Mouse (Mus musculus) lung, adult 2 months (tissue): ENCODE data around the gene Sgsm3. TPM values are rescaled to one million over a fixed set of nuclear protein-coding genes. Genes with fewer than 3 reads are reported as not detected.
A peak's percentile ranks its signal among the peaks of the same experiment; 100 is the strongest.

Experiments used
- DNase-seq: peaks from one replicate; pipeline ENCODE4 v3.0.0; 2022
- H3K4me1 ChIP-seq: fragments of 200-500 bp; 2 replicates; pipeline ENCODE4 v1.6.1; 2011; ENCODE audit warnings: low read length; ENCODE audit not compliant: control insufficient read depth, insufficient read depth
- H3K4me3 ChIP-seq: fragments of 200-500 bp; replicated peaks from 2 replicates; pipeline ENCODE3; 2011; ENCODE audit warnings: low read depth, mild to moderate bottlenecking, control low read depth, low read length; ENCODE audit errors: extremely low read depth
- CTCF ChIP-seq: fragments of 200-500 bp; IDR thresholded peaks from 2 replicates; pipeline ENCODE4 v1.5.1; 2011; ENCODE audit warnings: mild to moderate bottlenecking, low read length, control low read depth; ENCODE audit not compliant: insufficient read depth
- POLR2A ChIP-seq: fragments of 200-500 bp; IDR thresholded peaks from 2 replicates; pipeline ENCODE4 v1.6.1; 2011; ENCODE audit warnings: low read depth, mild to moderate bottlenecking, control low read depth, low read length, borderline replicate concordance; ENCODE audit errors: extremely low read depth
- WGBS: fragments of 180-500 bp; shearing (Covaris S2); methylation state at CpG from one replicate; pipeline ENCODE4 v1.1.7; 2018; 5-methylcytosine and 5-hydroxymethylcytosine counted together
- polyA plus RNA-seq: library from polyadenylated mRNA; depleted of rRNA; stranded (reverse); fragments of >200 nt; gene quantifications from 2 replicates; pipeline ENCODE4 v1.2.3, GENCODE M21; 2012

Gene Sgsm3
- polyA plus RNA-seq, 1 experiment, result 50.4 TPM

DNA sequence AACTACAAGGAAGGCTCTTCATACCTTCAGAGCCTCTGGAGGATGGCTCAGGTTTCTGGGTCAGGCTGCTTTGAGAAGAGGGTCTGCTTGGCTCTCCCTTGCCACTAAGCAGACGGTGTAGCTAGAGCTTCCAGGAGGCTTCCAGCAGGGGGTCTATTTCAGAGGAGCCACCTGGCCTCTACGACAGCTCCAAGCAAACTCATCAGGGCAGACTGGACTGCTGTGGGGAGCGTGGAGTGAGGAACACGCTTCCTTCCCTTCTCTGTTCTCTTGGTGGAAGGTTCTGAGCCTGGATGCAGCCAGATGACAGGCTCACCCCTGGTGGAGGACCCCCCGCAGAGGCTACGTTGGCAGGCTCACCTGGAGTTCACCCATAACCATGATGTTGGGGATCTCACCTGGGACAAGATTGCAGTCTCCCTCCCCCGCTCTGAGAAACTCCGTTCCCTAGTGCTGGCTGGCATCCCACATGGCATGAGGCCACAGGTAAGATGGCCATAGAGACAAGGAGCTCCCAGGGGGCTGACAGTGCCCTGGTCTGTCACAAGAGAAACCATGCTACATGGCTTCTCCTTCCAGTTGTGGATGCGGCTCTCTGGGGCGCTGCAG, 28.7 kb downstream of the Sgsm3 start:
- DNase-seq, result no peak

DNA sequence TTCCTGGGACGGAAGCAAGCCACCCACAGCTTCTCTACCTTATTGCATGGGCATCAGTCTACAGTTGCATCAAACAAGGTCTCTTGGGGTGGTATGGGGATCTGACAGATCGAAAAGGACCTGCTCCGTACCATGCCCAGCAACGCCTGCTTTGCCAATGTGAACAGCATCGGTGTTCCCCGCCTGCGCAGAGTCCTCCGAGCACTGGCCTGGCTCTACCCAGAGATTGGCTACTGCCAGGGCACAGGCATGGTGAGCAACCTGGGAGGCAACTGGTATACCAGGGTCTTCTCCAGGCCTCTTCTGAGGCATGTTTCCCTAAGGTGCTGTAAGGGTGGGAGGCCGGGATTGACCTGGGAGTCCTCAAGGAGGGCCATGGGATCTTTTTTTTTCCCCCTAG, 29.8 kb downstream of the Sgsm3 start:
- no peak for DNase-seq
- no peak overlapping the region for H3K4me3 ChIP-seq
- no peaks in the 10 kb centered on the region for H3K4me1 ChIP-seq
- no peak for TF ChIP-seq CTCF
- 96% methylated on average over 9 of the region's 9 CpGs for WGBS

More for the DNA sequence above, 28.7 kb downstream of the Sgsm3 start:
- H3K4me1 ChIP-seq, result no peaks in the 10 kb centered on the region
- no peak for TF ChIP-seq CTCF
- TF ChIP-seq POLR2A, result no peak
- no peak overlapping the region for H3K4me3 ChIP-seq
- 85% methylated on average over 10 of the region's 10 CpGs for WGBS

- WGBS, result 88% methylated on average over 8 of the region's 8 CpGs
Measured at GRCm38 (mm10) chr15:81007905-81008304, 30.3 kb downstream of the Sgsm3 start.

DNA sequence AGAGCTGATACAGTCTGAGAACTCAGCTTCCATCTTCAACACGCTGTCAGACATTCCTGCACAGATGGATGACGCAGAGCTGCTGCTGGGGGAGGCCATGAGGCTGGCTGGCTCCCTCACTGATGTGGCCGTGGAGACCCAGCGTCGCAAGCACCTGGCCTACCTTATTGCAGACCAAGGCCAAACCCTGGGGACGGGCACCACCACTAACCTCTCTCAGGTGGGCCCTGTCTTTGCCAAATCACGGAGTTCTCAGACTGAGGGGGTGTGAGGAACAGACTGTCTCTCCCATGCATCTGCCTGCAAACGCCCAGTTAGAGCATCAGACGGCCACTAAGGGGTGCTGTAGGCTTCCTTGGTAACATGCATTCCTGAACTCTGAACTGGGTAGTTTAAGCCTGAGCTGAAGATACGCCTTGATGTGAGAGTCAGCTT, 31.1 kb downstream of the Sgsm3 start:
- Histone ChIP-seq H3K4me3 (no peak overlapping the region), H3K4me1 (no peaks in the 10 kb centered on the region)
- TF ChIP-seq POLR2A, result no peak
- peak; percentile 42 for TF ChIP-seq CTCF
- DNase-seq, result no peak
- 66% methylated on average over 10 of the region's 10 CpGs for whole genome bisulfite sequencing

More at GRCm38 (mm10) chr15:81007905-81008304, 30.3 kb downstream of the Sgsm3 start:
- DNase-seq, result no peak
- no peak for TF ChIP-seq CTCF
- no peak for TF ChIP-seq POLR2A
- Histone ChIP-seq H3K4me3 (no peak overlapping the region), H3K4me1 (no peaks in the 10 kb centered on the region)

DNA sequence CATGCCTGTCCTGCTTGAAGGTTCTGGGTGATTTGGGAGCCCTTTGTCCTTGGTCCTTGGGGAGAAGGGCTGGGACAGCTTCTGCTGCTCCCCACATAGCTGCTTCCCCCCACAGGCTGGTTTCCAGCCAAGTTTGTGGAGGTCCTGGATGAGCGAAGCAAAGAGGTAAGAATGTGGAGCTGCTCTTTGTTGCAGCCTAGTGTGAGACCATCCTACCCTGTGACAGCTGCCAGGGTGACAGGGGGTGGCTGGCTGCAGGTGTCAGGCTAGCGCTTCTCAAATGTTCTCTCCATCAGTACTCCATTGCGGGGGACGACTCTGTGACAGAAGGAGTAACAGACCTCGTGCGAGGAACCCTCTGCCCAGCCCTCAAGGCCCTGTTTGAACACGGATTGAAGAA, 32.5 kb downstream of the Sgsm3 start:
- H3K4me3 ChIP-seq, result no peak overlapping the region
- no peak for DNase-seq
- no peak for TF ChIP-seq CTCF
- TF ChIP-seq POLR2A, result no peak
- H3K4me1 ChIP-seq, result no peaks in the 10 kb centered on the region
- 75% methylated on average over 7 of the region's 7 CpGs for WGBS

DNA sequence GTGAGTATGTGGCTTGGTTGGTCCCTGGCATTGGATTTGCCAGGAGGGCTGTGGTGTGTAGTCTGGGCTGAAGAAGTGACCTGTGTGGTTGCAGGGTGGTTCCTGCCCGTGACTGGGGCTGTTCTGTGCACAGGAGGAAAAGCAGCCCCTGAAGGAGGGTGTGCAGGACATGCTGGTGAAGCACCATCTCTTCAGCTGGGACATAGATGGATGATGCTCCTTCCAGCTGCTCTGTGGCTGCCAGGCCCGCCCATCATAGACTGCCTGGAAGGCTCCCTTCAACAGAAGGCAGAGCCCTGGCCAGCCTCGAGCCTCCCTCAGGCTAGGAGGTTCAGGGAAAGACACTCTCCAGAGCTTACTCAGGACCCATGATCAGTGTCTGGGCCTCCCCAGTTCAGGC, 34.0 kb downstream of the Sgsm3 start:
- WGBS, result 80% methylated on average over 3 of the region's 3 CpGs
- H3K4me1 ChIP-seq, result no peaks in the 10 kb centered on the region
- no peak for DNase-seq
- TF ChIP-seq CTCF (no peak), POLR2A (no peak)
- no peak overlapping the region for H3K4me3 ChIP-seq

GRCm38 (mm10) chr15:81012359-81012758, 34.8 kb downstream of the Sgsm3 start:
- no peak for TF ChIP-seq CTCF
- no peak for TF ChIP-seq POLR2A
- no peak for DNase-seq
- Histone ChIP-seq H3K4me3 (no peak overlapping the region), H3K4me1 (no peaks in the 10 kb centered on the region)
- 85% methylated on average over 4 of the region's 4 CpGs for WGBS

DNA sequence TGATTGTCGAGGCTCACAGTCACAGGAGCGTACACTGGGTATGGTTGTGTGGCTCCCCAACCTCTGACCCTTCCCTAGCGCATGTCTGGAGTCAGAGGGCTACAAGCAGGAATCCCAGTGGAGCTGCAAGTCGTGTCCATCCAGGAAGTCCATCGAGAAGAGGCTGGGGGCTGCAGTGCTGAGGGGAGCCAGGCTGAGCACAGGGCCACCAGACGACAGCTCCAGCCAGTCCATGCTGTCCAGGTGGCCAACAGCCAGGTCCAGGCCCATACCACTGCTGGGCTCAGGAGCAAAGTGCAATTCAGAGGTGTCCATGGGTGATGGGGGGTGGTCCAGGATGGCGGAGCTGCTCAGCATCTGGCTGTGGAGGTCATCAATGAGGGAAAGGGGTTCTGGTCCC, 35.6 kb downstream of the Sgsm3 start:
- WGBS, result 84% methylated on average over 7 of the region's 7 CpGs
- H3K4me3 ChIP-seq, result no peak overlapping the region
- TF ChIP-seq POLR2A (no peak), CTCF (no peak)

DNA sequence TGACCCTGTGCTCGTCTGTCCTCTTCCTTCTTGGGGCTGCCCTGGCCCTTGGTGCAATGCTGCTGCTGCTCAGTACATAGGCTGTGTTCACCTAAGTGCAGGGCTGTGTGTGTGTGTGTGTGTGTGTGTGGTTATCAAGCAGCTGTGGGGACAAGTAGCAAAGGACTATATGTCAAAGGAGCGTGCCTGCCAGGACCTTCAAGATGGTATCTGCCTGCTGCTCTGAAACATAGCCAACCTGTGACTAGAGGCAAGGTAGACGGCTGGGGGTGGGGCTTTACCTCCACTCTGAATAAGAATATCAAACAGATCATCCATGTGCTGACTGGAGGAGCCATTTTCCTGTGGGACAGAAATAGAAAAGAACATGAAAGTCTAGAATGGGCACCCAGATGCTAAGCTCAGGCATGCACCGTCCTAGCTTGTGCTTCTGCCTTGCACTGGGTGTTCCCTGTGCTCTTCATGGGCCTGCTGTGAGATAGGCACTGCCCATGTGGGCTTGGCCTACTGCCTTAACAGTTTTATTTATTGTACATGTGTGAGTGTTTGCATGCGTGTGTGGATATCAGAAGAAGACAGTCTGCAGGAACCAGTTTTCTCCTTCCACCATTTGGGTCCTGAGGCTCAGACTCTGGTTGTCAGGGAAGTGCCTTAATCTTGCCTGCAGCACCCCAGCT, 37.6 kb downstream of the Sgsm3 start:
- DNase-seq, result no peak
- 72% methylated on average over 5 of the region's 5 CpGs for whole genome bisulfite sequencing
- Histone ChIP-seq H3K4me1 (no peaks in the 10 kb centered on the region), H3K4me3 (no peak overlapping the region)
- TF ChIP-seq CTCF, result no peak
- TF ChIP-seq POLR2A, result no peak

More for the DNA sequence above, 35.6 kb downstream of the Sgsm3 start:
- no peak for DNase-seq
- no peaks in the 10 kb centered on the region for H3K4me1 ChIP-seq

GRCm38 (mm10) chr15:81016488-81016887, 38.9 kb downstream of the Sgsm3 start:
- WGBS, result 87% methylated on average over 10 of the region's 10 CpGs
- H3K4me3 ChIP-seq, result no peak overlapping the region
- TF ChIP-seq POLR2A (no peak), CTCF (no peak)
- no peaks in the 10 kb centered on the region for H3K4me1 ChIP-seq
- no peak for DNase-seq

- no peak for DNase-seq
- TF ChIP-seq CTCF, result no peak
- TF ChIP-seq POLR2A, result no peak
- 83% methylated on average over 7 of the region's 7 CpGs for WGBS
- Histone ChIP-seq H3K4me1 (no peaks in the 10 kb centered on the region), H3K4me3 (no peak overlapping the region)
Measured at GRCm38 (mm10) chr15:81017308-81017707, 39.7 kb downstream of the Sgsm3 start.
